Mouse (Mus musculus) urinary bladder, postnatal 14 days (tissue): ENCODE data around the gene Ankrd61.
A peak's percentile ranks its signal among the peaks of the same experiment; 100 is the strongest.

Experiments
- DNase-seq: peaks from one replicate; pipeline ENCODE4 v3.0.0; 2021; ENCODE audit warnings: low spot score

Gene Ankrd61

DNA sequence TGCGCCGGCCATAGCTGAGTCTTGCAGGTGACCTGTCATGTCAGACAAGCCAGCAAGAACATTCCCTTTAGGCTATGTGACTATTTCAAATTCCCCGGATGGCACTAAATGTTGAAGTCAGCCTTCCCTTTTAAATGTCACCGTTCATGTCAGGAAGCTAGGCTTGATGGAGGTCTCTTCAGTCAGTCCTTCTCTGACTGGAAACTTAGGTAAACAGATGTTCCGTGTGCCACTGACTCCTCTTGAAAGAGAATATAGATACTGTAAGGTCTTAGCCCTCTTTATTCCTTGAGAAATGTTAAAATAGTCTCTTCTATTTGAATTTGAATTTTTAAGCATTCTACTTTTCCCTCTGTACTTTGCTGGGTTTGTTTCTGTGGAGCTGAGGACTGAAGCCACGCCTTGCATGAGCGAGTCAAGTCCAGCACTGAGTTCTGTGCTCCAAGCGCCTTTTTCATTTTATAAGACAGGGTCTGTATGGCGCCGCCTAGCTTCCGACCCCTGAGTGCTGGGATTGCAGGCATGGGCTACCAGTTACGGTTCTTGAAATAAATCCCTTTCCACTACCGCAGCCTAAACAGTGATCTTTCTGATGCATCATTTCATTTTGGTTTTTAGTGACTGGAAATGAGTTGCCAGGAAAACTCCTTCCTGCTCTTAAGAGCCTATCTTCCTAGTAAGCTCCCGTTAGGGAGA, at the start of gene Ankrd61:
Ankrd61 (minus strand) TSS at position 51 of the 696 bp plus-strand sequence.
- no peak for DNase-seq

DNA sequence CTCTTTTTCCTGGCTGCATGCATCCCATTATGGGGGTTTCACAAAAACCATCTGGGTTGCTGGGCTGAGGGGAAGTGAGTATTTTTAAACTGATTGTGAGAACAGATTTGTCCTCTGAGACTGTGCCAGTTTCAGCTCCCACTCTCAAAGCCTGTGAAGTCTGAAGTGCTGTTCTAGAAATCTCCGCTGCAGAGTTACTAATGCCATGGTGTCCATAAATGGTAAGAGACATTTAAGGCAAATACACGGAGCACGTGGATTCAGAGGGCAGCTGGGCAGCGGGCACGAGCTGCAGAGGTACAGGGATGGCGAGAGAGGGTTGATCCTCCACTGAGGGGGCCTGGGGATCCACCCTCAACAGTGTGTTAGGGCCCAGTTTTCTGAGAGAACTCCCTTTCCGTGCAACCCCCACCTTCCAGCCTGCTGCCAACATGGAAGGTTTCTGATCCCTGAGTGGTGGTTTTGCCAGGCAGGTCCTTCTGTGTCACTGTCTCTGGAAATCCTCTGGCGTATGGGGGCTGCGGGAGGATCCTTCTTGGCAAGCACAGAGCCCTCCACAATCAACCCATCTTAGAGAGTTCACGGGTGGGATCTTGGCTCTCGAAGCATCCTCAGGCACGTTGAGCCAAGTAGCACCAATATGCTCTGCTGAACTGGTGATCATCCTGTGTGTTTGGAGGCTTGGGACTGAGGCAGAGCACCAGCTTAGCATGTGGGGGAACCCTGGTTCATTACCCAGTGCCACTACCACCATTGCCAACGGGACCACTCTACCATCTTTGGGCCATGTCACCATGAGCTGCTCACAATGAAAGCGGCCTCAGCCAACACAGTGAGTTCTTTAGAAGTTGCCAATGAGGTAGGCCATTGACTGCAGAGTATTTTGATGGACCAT, 46.0 kb upstream of the Ankrd61 start:
- no peak for DNase-seq

- no peak for DNase-seq
Observed at GRCm38 (mm10) chr5:143941588-143941987, 44.1 kb upstream of the Ankrd61 start.

DNA sequence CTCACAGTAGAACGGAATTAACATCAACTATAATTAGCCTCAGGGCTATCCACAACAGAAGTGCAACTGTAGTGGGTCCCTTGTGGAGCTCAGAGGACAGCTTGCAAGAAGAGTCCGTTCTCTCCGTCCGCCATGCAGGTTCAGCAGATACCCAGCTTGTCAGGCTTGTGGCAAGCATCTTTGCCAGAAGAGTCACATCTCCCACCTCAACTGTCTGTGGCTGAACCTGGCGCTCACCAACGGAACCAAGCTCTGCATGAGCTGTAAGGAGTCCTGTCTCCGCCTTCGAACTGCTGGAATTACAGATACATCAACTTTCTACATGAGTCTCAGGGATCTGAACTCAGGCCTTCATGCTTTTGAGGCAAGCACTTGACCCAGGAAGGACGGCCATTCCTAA, 38.7 kb upstream of the Ankrd61 start:
- DNase-seq = no peak

- DNase-seq = no peak
Observed at GRCm38 (mm10) chr5:143933875-143934274, 36.4 kb upstream of the Ankrd61 start.

DNA sequence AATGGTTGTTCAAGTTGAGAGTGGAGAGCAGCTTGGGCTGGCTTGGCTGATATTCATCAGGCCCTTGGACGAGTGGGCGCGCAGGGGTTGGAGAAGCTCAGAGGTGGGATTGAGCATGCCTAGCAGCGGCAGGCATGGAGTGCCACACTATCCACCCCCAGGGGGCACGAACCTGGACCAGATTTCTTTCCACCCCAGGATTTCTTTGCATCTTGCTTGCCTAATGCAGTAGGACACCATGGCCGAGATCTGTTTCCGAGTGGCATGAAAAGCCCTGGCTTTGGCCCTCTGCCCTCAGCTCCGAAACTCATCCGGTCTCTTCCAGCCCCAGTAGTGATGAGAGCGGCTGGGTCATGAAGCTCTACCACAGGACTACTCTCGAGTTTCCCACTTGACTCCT, 35.9 kb upstream of the Ankrd61 start:
- DNase-seq = no peak

GRCm38 (mm10) chr5:143932831-143933230, 35.3 kb upstream of the Ankrd61 start, which contains the start of gene Rsph10b:
Gene Rsph10b, plus strand, starts transcription at chr5:143933035.
- no peak for DNase-seq

DNA sequence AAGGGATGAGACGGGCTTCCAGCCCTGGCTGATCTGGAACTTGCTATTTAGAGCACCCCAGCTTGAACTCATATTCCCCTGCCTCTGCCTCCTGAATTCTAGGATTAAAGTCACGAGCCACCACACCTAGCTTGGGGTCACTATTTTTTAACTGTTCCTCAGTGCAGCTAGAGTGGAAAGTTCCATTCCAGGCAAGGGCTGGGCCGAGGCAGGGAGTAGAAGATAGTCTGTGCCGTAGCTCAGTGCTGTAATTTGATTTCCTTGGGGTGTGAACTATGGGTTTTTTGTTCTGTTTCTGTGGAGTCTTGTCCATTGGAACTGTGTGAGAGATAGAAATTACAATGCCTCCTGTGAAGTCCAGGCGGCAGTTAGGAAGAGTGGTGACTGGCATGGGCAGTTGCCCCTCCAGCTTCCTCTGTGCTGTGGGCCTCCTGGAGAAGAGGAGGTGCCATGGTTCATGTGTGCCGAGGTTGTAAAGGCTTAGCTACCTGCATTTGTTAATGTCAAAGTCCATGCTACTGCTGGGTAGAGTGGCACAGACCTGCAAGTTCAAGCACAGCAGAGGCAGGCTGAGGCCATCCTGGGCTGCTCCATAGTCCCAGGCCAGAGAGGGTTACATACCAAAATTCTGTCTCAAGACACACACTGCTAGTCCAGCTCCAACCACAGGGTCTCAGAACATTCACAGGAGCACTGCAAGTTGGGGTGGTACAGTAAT, 34.5 kb upstream of the Ankrd61 start:
- DNase-seq = no peak

DNA sequence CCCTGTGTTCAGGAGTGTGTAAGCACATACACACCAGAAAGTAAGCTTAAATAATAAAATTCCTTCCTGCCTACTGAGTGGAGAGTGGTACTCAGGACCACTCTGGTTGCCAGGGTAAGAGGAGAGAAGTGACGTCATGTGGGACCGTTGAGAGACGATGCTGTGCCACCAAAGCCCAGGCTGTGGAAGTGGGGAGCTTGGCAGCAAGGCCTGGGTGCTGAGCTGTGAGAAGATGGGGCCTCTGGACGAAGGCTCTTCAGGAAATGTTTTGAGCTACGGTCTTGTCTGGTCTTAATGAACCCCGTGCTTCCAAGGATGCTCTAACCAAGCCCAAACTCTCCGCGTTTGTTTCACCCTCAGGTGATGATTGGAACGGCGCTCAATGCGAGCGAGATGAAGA, 33.2 kb upstream of the Ankrd61 start:
- no peak for DNase-seq

- DNase-seq = no peak
Observed at GRCm38 (mm10) chr5:143929291-143929690, 31.8 kb upstream of the Ankrd61 start.

DNA sequence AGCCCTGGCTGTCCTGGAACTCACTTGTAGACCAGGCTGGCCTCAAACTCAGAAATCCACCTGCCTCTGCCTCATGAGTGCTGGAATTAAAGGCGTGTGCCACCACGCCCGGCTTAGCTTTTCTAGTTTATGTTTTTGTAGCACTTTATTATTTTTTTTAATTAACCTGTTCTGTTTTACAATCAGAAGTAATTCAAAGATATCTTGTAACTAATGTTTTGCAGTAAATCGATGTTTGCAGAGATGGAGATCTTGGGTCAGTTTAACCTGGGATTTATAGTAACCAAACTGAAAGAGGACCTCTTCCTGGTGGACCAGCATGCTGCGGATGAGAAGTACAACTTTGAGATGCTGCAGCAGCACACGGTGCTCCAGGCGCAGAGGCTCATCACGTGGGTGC, 30.4 kb upstream of the Ankrd61 start, which contains the start of gene Gm42421:
Gm42421 (plus strand) TSS at position 301 of the 400 bp plus-strand sequence.
- DNase-seq = no peak

- no peak for DNase-seq
Observed at GRCm38 (mm10) chr5:143924781-143925452, 27.4 kb upstream of the Ankrd61 start.

GRCm38 (mm10) chr5:143918120-143918519, 20.6 kb upstream of the Ankrd61 start:
- no peak for DNase-seq

DNA sequence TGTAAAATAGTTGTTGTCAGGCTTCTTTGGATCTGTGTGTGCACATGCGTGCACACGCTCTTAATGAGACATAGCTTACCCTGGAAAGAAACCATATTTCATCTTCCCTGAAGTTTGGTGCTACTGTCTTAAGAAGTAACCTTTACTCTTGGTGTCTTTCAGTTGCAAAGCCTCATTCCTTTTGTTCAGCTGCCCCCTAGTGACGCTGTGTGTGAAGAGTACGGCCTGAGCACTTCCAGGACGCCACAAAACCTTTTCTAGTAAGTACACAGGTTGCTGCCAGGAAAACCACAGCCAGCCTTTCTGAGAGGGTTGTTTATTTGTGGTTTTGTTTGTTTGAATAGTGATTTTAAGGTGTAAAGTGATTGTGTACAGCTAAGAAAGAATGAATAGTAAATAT, 19.9 kb upstream of the Ankrd61 start:
- peak; percentile 67 for DNase-seq

DNA sequence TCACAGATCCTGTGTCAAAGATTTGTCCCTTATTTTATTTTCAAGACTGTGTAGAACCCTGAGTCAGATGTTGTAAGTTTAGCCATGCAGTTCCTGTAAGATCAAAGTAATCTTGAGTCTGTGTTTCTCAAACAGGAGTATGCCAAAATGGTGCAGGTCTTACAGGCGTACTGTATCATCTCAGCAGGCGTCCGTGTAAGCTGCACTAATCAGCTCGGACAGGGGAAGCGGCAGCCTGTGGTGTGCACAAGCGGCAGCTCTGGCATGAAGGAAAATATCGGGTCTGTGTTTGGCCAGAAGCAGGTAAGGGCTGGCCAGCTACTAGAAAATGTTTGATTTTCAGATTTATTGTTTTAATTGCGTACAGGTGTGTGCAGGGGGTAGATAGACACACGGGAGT, 18.7 kb upstream of the Ankrd61 start:
- DNase-seq = no peak

DNA sequence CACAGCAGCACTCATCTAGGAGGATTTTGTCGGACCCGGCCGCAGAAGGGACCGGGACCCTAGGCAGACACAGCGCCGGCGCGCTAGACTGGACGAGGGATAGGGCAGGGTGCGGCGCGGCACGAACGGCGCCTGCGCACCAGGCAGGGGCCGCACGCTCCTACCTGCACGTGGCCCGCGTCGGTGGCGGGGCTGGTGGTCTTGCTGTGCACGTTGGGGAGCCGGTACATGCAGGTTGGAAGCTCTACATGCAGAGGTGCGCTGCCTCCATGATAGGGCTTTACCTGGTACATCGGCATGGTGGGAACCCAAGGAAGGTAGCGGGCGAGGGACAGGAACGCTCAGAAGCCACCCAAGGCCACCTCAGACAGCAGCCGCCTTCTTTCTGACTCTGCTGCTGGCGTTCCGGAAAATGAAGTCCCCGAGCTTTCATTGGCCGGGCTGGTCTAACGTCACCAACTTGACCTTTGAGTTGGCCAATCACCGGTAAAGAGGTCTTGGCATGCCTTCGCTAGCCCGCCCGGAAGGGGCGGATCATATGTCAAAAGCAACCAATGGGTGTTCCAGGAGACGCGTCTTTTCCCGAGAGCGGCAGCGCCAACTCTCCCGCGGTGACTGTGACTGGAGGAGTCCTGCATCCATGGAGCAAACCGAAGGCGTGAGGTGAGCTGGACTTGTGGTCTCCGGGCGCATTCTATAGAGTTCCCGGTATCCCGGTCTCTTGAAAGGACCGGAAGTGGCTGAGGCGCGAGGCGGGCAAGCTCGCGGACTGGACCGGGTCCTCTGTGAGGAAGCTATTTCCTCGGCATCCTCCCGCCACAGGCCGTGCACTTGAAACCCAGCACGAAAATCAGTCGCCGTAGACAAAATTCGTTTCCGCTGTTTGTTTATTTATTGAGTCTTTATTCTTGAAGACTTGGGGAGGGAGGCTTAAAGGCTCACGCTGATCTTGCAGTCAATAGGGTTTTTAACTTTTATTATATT, 12.2 kb upstream of the Ankrd61 start, which contains the start of the genes Aimp2 and Pms2:
Aimp2 (minus strand) TSS at position 431 of the 984 bp plus-strand sequence.
Pms2 (plus strand) TSS at position 548 of the 984 bp plus-strand sequence.
- peak; percentile 95 for DNase-seq

GRCm38 (mm10) chr5:143908926-143909325, 11.4 kb upstream of the Ankrd61 start:
- no peak for DNase-seq

- DNase-seq = no peak
Observed at GRCm38 (mm10) chr5:143906429-143906828, 8.9 kb upstream of the Ankrd61 start.

GRCm38 (mm10) chr5:143903813-143904212, 6.3 kb upstream of the Ankrd61 start:
- DNase-seq = no peak

- peak; percentile 22 for DNase-seq
Observed at GRCm38 (mm10) chr5:143902111-143902510, 4.6 kb upstream of the Ankrd61 start.
